Mouse (Mus musculus): ENCODE data around the gene Pde1b. TPM values are rescaled to one million over a fixed set of nuclear protein-coding genes. Genes with fewer than 3 reads are reported as not detected.
A peak's percentile ranks its signal among the peaks of the same experiment; 100 is the strongest.

Gene Pde1b
- polyA plus RNA-seq, 2 experiments = 0.11 to 1.0 TPM

DNA sequence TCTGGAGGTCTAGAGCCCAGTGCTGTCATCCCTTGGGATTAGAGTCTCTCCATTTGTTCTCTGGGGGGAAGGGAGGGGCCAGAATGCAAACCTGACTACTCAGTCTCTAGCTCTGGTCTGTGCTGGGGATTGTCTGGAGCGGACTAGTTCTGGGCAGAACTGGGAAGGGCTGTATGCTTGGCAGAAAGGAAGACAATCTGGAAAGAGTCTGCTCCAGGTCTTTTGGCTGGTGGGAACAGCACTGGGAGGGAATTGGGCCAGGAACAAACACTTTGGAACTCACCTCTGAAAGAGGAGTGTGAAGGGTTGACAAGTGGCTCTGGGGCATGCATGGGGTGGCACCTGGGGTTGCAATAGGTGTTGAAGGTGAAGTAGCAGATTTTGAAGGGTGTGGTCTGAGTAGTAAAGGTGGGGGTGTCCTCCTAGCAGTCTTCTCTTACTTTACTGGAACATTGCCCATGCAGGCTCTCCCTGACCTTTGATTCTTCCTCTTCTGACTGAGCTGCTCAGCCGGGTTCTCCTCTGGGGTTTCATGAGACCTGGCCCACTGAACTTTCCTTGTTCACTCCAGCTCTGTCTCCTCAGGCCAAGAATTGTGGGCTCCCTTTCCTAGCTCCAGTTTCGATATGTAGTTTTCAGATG, 19.7 kb downstream of the Pde1b start:
- H3K27ac ChIP-seq = no peak overlapping the region
- no peaks in the 10 kb centered on the region for H3K9me3 ChIP-seq (ENCODE audit: control insufficient read depth, low read length)
- DNase-seq (ENCODE audit: low read depth in 3 of 3, low spot score in 3 of 3) (no peak), ATAC-seq (ENCODE audit: insufficient read depth) (no peak)
- TF ChIP-seq CTCF (IDR thresholded peaks at IDR 0.05; ENCODE audit: low read depth) = no peak
- TF ChIP-seq EP300 (IDR thresholded peaks at IDR 0.05; ENCODE audit: low read depth) = no peak
- H3K9ac ChIP-seq (replicated peaks) = no peak overlapping the region
- WGBS (ENCODE audit: insufficient replicate concordance) = 49% methylated on average over 3 of the region's 3 CpGs
- H3K36me3 ChIP-seq (replicated peaks; ENCODE audit: control insufficient read depth, insufficient read depth, low read depth) = no peaks in the 10 kb centered on the region
- H3K4me2 ChIP-seq (ENCODE audit: low read depth) = no peak overlapping the region
- H3K4me1 ChIP-seq (replicated peaks; ENCODE audit: control insufficient read depth in 2 of 2, insufficient read depth in 2 of 2, low read length in 1 of 2) = no peaks in the 10 kb centered on the region
- H3K4me3 ChIP-seq (ENCODE audit: insufficient read depth in 1 of 2, low read depth in 2 of 2, low read length in 2 of 2) = no peak overlapping the region
- H3K27me3 ChIP-seq (ENCODE audit: control insufficient read depth, insufficient read depth, low read length) = no peaks in the 10 kb centered on the region

DNA sequence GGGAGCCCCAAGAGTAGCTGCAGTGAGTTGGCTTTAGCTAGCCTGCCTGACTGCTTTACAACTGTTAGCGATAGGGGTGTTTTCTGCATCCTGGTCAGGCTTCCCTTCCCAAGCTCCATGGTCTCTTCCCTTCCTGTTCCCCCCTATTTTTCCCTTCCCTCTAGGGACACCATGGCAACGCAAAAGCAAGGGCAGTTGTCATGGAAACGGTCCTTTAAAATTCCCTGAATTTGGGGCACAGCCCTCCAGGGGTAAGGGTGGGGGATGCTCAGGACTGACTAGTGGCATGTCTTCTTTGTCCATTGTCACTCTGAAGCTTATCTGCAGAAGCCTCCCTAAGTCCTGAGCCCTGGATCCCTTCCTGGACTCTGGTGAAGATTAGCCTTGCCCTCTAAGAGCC, 20.3 kb downstream of the Pde1b start:
- ATAC-seq (ENCODE audit: insufficient read depth) (no peak), DNase-seq (ENCODE audit: low read depth in 3 of 3, low spot score in 3 of 3) (no peak)
- Histone ChIP-seq H3K4me2 (ENCODE audit: low read depth) (no peak overlapping the region), H3K4me1 (replicated peaks; ENCODE audit: control insufficient read depth in 2 of 2, insufficient read depth in 2 of 2, low read length in 1 of 2) (no peaks in the 10 kb centered on the region), H3K4me3 (ENCODE audit: insufficient read depth in 1 of 2, low read depth in 2 of 2, low read length in 2 of 2) (no peak overlapping the region), H3K9me3 (ENCODE audit: control insufficient read depth, low read length) (no peaks in the 10 kb centered on the region), H3K27me3 (ENCODE audit: control insufficient read depth, insufficient read depth, low read length) (no peaks in the 10 kb centered on the region), H3K27ac (no peak overlapping the region), H3K36me3 (replicated peaks; ENCODE audit: control insufficient read depth, insufficient read depth, low read depth) (no peaks in the 10 kb centered on the region), H3K9ac (replicated peaks) (no peak overlapping the region)
- TF ChIP-seq EP300 (IDR thresholded peaks at IDR 0.05; ENCODE audit: low read depth) (no peak), CTCF (IDR thresholded peaks at IDR 0.05; ENCODE audit: low read depth) (no peak)
- WGBS (ENCODE audit: insufficient replicate concordance) = 60% methylated on average over 3 of the region's 3 CpGs

DNA sequence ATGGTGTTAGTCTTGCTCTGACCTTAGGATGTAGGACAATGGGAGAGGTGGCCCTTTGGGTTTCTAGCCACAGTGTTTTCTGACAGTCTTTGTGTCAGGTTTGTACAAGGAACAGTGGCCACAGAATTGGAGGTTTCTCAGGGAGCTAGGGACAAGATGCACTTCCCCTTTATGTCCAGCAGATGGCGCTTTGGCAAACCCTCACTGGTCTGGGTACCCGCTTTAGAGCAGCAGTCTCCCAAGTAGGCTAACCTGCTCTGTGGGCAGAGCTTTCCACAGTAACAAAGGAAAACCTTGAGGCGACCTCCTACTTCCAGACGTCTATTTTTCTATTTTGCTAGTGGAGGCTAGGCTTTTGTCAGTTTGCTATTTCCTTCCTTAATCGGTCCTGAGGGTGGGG, 27.5 kb downstream of the Pde1b start:
- DNase-seq (ENCODE audit: low read depth in 3 of 3, low spot score in 3 of 3) (peak in 2 of 3 experiments; percentile 12 to 13), ATAC-seq (ENCODE audit: insufficient read depth) (no peak)
- WGBS (ENCODE audit: insufficient replicate concordance) = 13% methylated on average over 5 of the region's 5 CpGs
- Histone ChIP-seq H3K9me3 (ENCODE audit: control insufficient read depth, low read length) (no peaks in the 10 kb centered on the region), H3K27ac (no peak overlapping the region), H3K4me1 (replicated peaks; ENCODE audit: control insufficient read depth in 2 of 2, insufficient read depth in 2 of 2, low read length in 1 of 2) (no peaks in the 10 kb centered on the region), H3K4me3 (ENCODE audit: insufficient read depth in 1 of 2, low read depth in 2 of 2, low read length in 2 of 2) (no peak overlapping the region), H3K9ac (replicated peaks) (no peak overlapping the region), H3K36me3 (replicated peaks; ENCODE audit: control insufficient read depth, insufficient read depth, low read depth) (no peaks in the 10 kb centered on the region), H3K4me2 (ENCODE audit: low read depth) (no peak overlapping the region), H3K27me3 (ENCODE audit: control insufficient read depth, insufficient read depth, low read length) (no peaks in the 10 kb centered on the region)
- no peak for TF ChIP-seq EP300 (IDR thresholded peaks at IDR 0.05; ENCODE audit: low read depth)
- peak; percentile 94 for TF ChIP-seq CTCF (IDR thresholded peaks at IDR 0.05; ENCODE audit: low read depth)

DNA sequence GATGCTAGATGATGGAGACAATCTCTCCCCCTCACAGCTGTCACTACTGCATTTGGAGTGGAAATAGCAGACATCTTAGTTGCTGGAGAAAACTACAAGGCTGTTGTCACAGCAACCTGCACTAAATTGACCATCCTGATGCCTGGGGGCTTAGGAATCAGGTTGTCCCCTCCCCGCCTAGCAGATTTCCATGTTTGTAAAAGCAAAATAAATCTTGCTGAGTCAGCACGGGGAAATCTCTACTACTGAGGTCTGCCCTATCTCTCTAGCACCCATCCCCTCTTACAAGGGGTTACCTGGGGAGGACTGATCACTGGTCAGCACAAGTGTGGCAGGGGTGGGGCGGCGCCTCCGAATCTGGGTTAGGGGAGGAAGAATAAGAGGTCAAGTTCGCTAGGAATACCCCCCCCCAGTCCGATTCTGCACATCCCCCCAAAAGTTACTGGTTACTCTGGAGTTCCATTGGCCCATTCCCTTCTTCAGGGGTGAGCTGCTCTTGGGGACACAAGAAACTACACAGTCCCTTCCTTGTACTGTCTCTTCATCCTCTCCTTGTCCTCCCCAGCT, 31.3 kb downstream of the Pde1b start:
- no peaks in the 10 kb centered on the region for H3K36me3 ChIP-seq (replicated peaks; ENCODE audit: control insufficient read depth, insufficient read depth, low read depth)
- TF ChIP-seq CTCF (IDR thresholded peaks at IDR 0.05; ENCODE audit: low read depth) (no peak), EP300 (IDR thresholded peaks at IDR 0.05; ENCODE audit: low read depth) (no peak)
- no peak for ATAC-seq (ENCODE audit: insufficient read depth)
- no peak overlapping the region for H3K27ac ChIP-seq
- H3K4me3 ChIP-seq (ENCODE audit: insufficient read depth in 1 of 2, low read depth in 2 of 2, low read length in 2 of 2) = no peak overlapping the region
- no peak for DNase-seq (ENCODE audit: low read depth in 3 of 3, low spot score in 3 of 3)
- no peaks in the 10 kb centered on the region for H3K9me3 ChIP-seq (ENCODE audit: control insufficient read depth, low read length)
- peaks cover 25% of the 10 kb centered on the region for H3K27me3 ChIP-seq (ENCODE audit: control insufficient read depth, insufficient read depth, low read length)
- no peaks in the 10 kb centered on the region for H3K4me1 ChIP-seq (replicated peaks; ENCODE audit: control insufficient read depth in 2 of 2, insufficient read depth in 2 of 2, low read length in 1 of 2)
- H3K9ac ChIP-seq (replicated peaks) = no peak overlapping the region
- WGBS (ENCODE audit: insufficient replicate concordance) = 63% methylated on average over 7 of the region's 7 CpGs
- no peak overlapping the region for H3K4me2 ChIP-seq (ENCODE audit: low read depth)

DNA sequence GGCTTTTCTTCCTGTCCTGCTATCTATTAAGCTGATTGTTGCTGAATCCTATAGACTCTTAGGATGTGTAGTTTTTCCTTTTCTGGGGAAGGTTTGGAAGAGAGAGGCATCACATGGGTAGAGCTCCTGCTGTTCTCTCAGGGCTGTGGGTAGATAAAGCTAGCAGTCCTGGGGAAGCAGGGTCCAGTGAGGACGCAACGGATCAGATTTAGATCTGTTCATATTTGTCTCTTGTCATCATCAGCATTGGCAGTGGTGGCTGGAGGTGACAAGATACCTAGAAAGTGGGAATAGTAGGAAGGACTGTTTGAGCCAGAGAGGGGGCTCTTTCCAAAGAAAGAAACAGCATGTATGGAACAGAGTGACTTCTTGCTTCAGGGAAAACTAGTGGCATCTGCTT, 32.2 kb downstream of the Pde1b start:
- Histone ChIP-seq H3K4me1 (replicated peaks; ENCODE audit: control insufficient read depth in 2 of 2, insufficient read depth in 2 of 2, low read length in 1 of 2) (no peaks in the 10 kb centered on the region), H3K4me2 (ENCODE audit: low read depth) (no peak overlapping the region), H3K9me3 (ENCODE audit: control insufficient read depth, low read length) (no peaks in the 10 kb centered on the region), H3K27ac (no peak overlapping the region), H3K27me3 (ENCODE audit: control insufficient read depth, insufficient read depth, low read length) (peaks cover 25% of the 10 kb centered on the region), H3K36me3 (replicated peaks; ENCODE audit: control insufficient read depth, insufficient read depth, low read depth) (no peaks in the 10 kb centered on the region), H3K9ac (replicated peaks) (no peak overlapping the region), H3K4me3 (ENCODE audit: insufficient read depth in 1 of 2, low read depth in 2 of 2, low read length in 2 of 2) (no peak overlapping the region)
- 53% methylated on average over 2 of the region's 2 CpGs for WGBS (ENCODE audit: insufficient replicate concordance)
- TF ChIP-seq EP300 (IDR thresholded peaks at IDR 0.05; ENCODE audit: low read depth) (no peak), CTCF (IDR thresholded peaks at IDR 0.05; ENCODE audit: low read depth) (no peak)
- no peak for DNase-seq (ENCODE audit: low read depth in 3 of 3, low spot score in 3 of 3)
- no peak for ATAC-seq (ENCODE audit: insufficient read depth)
